Mouse (Mus musculus) A20 (cell line): Measurements from ENCODE around the gene Ogfod2.
A peak's percentile ranks its signal among the peaks of the same experiment; 100 is the strongest.

ENCODE experiments used
- DNase-seq: peaks from one replicate; pipeline ENCODE4 v3.0.0-alpha.2; 2011; ENCODE audit warnings: low read depth, low spot score

Gene Ogfod2

DNA sequence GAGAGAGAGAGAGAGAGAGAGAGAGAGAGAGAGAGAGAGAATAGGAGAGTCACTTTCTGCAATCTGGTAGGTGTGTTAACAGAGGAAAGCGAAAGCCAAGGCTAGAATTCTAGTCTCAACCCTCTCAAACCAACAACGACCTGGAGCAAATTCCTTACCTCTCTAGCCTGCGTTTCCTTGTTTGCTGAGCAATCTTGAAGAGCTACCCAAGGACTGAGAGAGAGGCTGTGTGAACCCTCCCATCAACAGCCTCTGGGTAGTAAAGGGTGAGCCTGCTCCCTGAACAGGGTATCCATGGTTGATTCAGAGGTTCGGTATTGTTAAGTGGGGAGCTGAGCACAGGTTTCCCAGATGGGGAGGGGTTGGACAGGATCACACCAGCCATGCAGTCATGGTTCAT lies 40.6 kb downstream of the Ogfod2 start:
- no peak for DNase-seq

DNA sequence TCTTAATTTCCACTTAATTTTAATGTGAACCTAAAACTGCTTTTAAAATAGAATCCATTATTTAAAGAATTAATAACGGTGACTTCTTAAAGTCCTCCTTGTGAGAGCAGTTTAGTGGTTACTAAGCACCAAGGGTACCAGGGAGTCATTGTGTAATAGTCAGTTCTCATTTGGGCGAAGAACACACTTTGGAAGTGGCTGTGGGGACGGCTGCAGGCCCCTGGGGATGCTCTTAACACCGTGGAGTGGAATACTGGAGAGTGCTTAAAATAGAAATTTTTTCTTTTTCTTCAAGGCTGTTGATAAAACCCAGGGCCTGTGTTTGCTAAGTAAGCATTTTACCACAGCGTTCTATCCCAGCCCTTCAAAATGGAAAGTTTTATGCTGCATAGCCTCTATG lies 43.8 kb downstream of the Ogfod2 start:
- no peak for DNase-seq

DNA sequence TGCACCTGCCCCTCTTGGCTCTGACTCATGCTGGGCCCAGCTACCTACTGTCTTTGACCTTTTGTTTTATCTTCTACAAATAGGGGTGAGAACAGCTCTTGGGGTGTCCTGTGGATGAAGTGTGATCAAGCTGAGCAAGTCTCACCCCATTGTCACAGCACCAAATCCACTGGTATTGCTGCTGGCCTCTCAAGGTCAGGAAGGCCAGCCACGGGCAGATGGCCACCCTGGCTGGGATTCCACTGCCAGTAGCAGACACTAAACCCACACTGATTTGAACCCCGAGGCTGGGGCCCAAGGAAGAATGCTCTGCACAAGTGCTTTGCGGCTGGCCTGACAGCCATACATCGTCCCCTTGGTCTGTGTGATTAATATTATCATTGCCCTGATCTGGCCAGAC lies 46.2 kb downstream of the Ogfod2 start:
- no peak for DNase-seq

DNA sequence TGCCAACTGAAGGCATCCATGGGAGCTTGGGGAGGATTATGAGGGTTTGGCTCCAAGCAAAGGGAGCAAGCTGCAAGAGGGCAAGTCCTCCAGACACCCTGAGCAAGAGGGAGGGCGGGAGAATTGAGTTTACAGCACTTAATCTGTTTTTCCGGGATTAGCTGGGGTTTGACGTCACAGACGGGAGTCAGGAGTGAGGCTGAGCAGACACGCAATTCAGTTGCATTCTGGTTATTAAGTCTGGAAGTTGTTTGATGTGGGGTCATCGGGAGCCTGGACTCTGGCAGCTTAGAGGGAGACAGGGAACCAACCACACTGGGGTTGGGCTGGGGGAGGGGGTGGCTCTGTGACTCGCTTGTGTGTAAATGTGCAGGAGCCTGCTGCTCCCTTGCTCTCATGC lies 47.4 kb downstream of the Ogfod2 start:
- DNase-seq = no peak

DNA sequence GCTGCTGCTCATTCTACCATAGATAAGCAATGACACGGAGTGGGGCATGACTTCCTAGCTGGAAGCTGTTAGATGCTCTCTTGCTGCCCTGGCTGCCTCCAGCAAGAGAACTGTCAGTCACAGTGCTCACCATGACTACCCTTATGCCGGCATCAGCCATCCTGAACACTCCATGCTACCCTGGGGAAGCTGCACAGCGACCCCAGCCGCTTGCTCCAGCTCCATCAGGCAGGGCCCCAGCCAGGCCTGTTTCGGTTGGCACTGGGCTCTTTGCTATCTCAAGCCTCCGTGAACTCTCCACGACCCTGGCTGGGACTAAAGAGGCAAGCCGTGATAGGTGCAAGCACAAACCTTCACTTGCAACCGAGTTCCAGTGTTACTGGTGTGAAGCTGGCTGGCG lies 49.7 kb downstream of the Ogfod2 start:
- no peak for DNase-seq

DNA sequence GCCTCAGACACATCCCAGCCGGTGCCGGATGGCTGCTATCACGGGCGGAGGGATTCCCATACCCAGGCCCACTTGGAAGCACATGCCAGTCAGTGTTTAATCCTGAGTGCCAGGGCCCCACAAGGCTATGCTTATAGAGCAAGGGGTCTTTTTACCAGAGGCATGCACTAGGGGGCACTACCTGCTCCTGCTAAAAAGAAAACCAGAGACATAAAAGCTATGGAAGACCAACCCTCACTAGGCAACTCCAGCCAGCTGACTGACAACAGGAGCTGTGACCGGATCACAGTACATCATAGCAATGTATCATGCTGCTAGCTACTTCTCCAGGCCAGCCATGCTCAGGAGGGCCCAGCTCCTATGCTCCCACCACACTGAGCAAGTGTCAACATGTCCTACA lies 50.5 kb downstream of the Ogfod2 start:
- peak; percentile 60 for DNase-seq

DNA sequence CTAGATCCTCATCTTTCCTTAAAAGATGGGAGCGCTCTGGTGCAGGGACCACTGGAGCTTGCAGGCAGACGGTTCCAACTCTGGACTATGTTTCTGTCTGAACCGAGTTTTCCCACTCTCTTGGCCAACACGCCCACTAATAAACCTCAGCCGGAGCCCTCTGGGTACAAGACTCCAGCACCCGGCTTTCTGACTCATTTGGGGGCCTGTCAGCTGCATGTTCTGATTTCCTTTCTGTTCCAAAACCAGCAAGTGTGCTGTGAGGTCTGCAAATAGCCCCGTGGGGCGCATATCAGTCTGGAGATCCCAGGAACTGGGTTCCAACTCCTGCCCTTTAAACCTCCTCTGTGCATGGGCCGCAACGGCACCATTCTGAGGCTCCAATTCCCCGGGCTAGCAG lies 51.3 kb downstream of the Ogfod2 start:
- DNase-seq = no peak
